Mouse (Mus musculus): ENCODE data around the gene Vsnl1.

DNA sequence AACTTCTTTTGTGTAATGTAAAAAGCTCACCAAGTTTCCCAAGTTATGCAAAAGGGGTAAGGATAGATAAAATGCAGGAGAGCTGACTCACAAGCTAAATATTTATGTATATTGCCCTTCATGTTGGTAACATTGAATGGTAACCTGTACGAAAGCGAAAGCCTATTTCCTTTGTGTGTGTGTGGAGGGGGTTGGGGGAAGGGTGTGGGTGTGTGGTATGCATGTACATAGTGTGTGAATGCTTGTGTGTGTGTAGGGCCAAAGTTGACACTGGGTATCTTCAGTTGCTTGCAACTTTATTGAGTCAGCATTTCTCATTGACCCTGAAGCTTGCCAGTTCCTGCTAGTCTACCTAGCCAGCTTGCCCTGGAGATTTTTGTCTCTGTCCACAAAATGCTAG is 154.8 kb downstream of the Vsnl1 start:
- TF ChIP-seq CTCF (IDR thresholded peaks at IDR 0.05; ENCODE audit: low read depth, low read length) (no peak), POLR2A (IDR thresholded peaks at IDR 0.05; ENCODE audit: insufficient read depth, low read length) (no peak), EP300 (IDR thresholded peaks at IDR 0.05; ENCODE audit: insufficient read depth, low read depth, low read length) (no peak)

All from ES-Bruce4 (cell line).